In the genomic region with DNA sequence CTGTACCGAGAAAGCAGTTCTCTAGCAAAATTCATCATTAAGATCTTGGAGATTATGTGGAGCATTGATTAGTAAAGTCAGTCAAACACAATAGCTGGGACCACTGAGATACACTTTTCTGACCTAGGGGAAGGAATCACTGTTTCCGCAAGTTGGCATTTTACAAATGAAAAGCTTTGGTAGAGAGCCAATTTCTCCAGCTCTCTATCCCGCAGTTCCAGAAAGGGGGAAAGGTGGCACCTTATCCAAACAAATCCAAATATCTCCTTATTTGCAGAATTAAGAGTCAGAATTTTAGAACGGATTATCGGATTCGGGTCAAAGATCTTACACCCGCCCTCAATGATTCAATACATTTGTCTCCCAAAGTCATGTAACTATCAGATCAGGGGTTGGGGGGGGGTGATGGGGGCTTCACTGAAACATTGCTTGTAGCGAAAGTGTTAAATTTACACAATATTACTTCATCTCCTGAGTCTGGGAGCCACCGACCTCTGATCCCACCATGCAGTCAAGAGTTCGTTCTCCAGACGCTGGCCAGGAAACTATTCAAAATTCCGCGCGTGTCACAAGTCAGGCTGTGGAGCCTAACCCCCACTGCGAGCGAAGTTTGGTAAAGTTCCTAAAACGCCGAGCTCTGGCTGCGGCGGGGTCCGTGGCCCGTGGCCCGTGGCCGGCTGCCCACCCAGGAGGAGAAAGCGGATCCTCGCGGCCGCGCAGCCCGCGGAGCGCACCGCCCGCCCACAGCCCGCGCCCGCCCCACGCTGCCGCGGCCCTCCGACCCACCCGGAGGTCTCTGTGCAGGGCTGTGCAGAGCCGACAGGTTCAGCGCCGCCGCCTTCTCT, we compare ENCODE assay signal across 8 mouse cellular contexts. TPM values are rescaled to one million over a fixed set of nuclear protein-coding genes. Genes with fewer than 3 reads are reported as not detected.
DNase-seq lines count a peak whose midpoint lies in the region; ATAC-seq lines count a peak whose summit lies in the region.

No protein-coding gene starts in this region.

- H3K4me1 ChIP-seq in kidney, embryonic 15.5 days, result peaks cover 37% of the 10 kb centered on the region
- peaks cover 10% of the 10 kb centered on the region for H3K4me1 ChIP-seq in hindbrain, embryonic 16.5 days (ENCODE audit: control insufficient read depth, insufficient read depth, low read depth, low read length)
- H3K4me1 ChIP-seq in midbrain, embryonic 12.5 days, result peaks cover 23% of the 10 kb centered on the region; the same call in 1 of the 2 replicates

- H3K27me3 ChIP-seq in kidney, embryonic 15.5 days, result no peaks in the 10 kb centered on the region
- H3K27me3 ChIP-seq in hindbrain, embryonic 16.5 days (replicated peaks; ENCODE audit: control insufficient read depth, insufficient read depth, low read length), result no peaks in the 10 kb centered on the region
- peaks cover 43% of the 10 kb centered on the region for H3K27me3 ChIP-seq in midbrain, embryonic 12.5 days

- peak overlapping the region; percentile 81 for H3K9ac ChIP-seq in kidney, embryonic 15.5 days
- peak overlapping the region; percentile 63 for H3K9ac ChIP-seq in hindbrain, embryonic 16.5 days (ENCODE audit: low read depth, low read length)
- H3K9ac ChIP-seq in midbrain, embryonic 12.5 days (replicated peaks), result peak overlapping the region; percentile 71

- H3K36me3 ChIP-seq in kidney, embryonic 15.5 days, result no peaks in the 10 kb centered on the region
- H3K36me3 ChIP-seq in hindbrain, embryonic 16.5 days (ENCODE audit: control insufficient read depth, insufficient read depth, low read length), result no peaks in the 10 kb centered on the region
- no peaks in the 10 kb centered on the region for H3K36me3 ChIP-seq in midbrain, embryonic 12.5 days

- H3K9me3 ChIP-seq in kidney, embryonic 15.5 days (replicated peaks), result no peaks in the 10 kb centered on the region
- no peaks in the 10 kb centered on the region for H3K9me3 ChIP-seq in hindbrain, embryonic 16.5 days (ENCODE audit: control insufficient read depth, low read length)
- no peaks in the 10 kb centered on the region for H3K9me3 ChIP-seq in midbrain, embryonic 12.5 days

- peak; percentile 38 for ATAC-seq in kidney, embryonic 15.5 days (replicated peaks; ENCODE audit: low FRiP score)
- ATAC-seq in common myeloid progenitor, adult 5-6 weeks (replicated peaks; ENCODE audit: low read depth, poor library complexity, severe bottlenecking), result peak; percentile 42; the same call in 1 of the 2 replicates
- ATAC-seq in hindbrain, embryonic 16.5 days, result no peak; the same call in 1 of the 2 replicates
- 0 out of 2 replicates have a peak, but pooled peaks have one; percentile 2 for ATAC-seq in midbrain, embryonic 12.5 days (ENCODE audit: low FRiP score, low read depth)

- H3K4me2 ChIP-seq in kidney, embryonic 15.5 days, result peak overlapping the region; percentile 89
- peak overlapping the region; percentile 97 for H3K4me2 ChIP-seq in hindbrain, embryonic 16.5 days (ENCODE audit: low read length)
- H3K4me2 ChIP-seq in midbrain, embryonic 12.5 days (replicated peaks), result peak overlapping the region; percentile 100

- peak overlapping the region; percentile 76 for H3K4me3 ChIP-seq in kidney, embryonic 15.5 days (replicated peaks)
- peak overlapping the region; percentile 56 for H3K4me3 ChIP-seq in hindbrain, embryonic 16.5 days (ENCODE audit: low read length)
- H3K4me3 ChIP-seq in midbrain, embryonic 12.5 days, result peak overlapping the region; percentile 70

- H3K27ac ChIP-seq in kidney, embryonic 15.5 days, result peak overlapping the region; percentile 89
- no peak overlapping the region for H3K27ac ChIP-seq in hindbrain, embryonic 16.5 days (ENCODE audit: low read depth, low read length)
- no peak overlapping the region for H3K27ac ChIP-seq in midbrain, embryonic 12.5 days (replicated peaks)

- WGBS in kidney, embryonic 15.5 days, result 4% methylated on average over 46 of the region's 46 CpGs
- 5% methylated on average over 38 of the region's 46 CpGs for WGBS in hindbrain, embryonic 16.5 days
- 3% methylated on average over 46 of the region's 46 CpGs for WGBS in midbrain, embryonic 12.5 days

- no peak for DNase-seq in kidney, postnatal 14 days
- DNase-seq in thymus, postnatal 4 days, result no peak
- no peak for DNase-seq in adrenal gland, postnatal 25 days
- DNase-seq in cerebellum, adult 9-11 months, result no peak

RNA-seq across cellular contexts. Expression of a gene that starts 0.6 kb away (rescaled TPM):
- polyA plus RNA-seq in kidney, embryonic 15.5 days (2015; fragmentation: Nextera tagmentation; extraction: Ambion mirVana), result 22.8 and 24.6 TPM in 2 replicates
- total RNA-seq in common myeloid progenitor, adult 5-6 weeks (2017), result 1.2 and 15.7 TPM in 2 replicates
- polyA plus RNA-seq in hindbrain, embryonic 16.5 days (2015; fragmentation: Nextera tagmentation; extraction: Ambion mirVana), result 1.8 and 1.9 TPM in 2 replicates
- 3.4 and 3.8 TPM in 2 replicates for polyA plus RNA-seq in midbrain, embryonic 12.5 days (2016; fragmentation: Nextera tagmentation; extraction: Ambion mirVana)
- 2.2 TPM in 2 replicates for total RNA-seq in adrenal gland, postnatal 25 days (2021)

RNA-seq across cellular contexts. Expression of a gene that starts 25.9 kb away (rescaled TPM):
- not detected in 2 replicates for polyA plus RNA-seq in kidney, embryonic 15.5 days (2015; fragmentation: Nextera tagmentation; extraction: Ambion mirVana)
- total RNA-seq in common myeloid progenitor, adult 5-6 weeks (2017), result not detected in 2 replicates
- polyA plus RNA-seq in hindbrain, embryonic 16.5 days (2015; fragmentation: Nextera tagmentation; extraction: Ambion mirVana), result 0.30 TPM in 1 of 2 replicates, not detected in the other
- not detected in 2 replicates for polyA plus RNA-seq in midbrain, embryonic 12.5 days (2016; fragmentation: Nextera tagmentation; extraction: Ambion mirVana)
- not detected in 2 replicates for total RNA-seq in adrenal gland, postnatal 25 days (2021)

RNA-seq across cellular contexts. Expression of a gene that starts 30.1 kb away (rescaled TPM):
- polyA plus RNA-seq in kidney, embryonic 15.5 days (2015; fragmentation: Nextera tagmentation; extraction: Ambion mirVana), result 40.6 and 43.3 TPM in 2 replicates
- total RNA-seq in common myeloid progenitor, adult 5-6 weeks (2017), result 5.3 and 11.2 TPM in 2 replicates
- polyA plus RNA-seq in hindbrain, embryonic 16.5 days (2015; fragmentation: Nextera tagmentation; extraction: Ambion mirVana), result 48.8 and 55.5 TPM in 2 replicates
- polyA plus RNA-seq in midbrain, embryonic 12.5 days (2016; fragmentation: Nextera tagmentation; extraction: Ambion mirVana), result 68.4 and 73.4 TPM in 2 replicates
- total RNA-seq in adrenal gland, postnatal 25 days (2021), result 7.7 and 12.2 TPM in 2 replicates
